Mouse (Mus musculus): ENCODE results near the gene Hus1. TPM values are rescaled to one million over a fixed set of nuclear protein-coding genes. Genes with fewer than 3 reads are reported as not detected.

Gene Hus1
- total and polyA plus RNA-seq, 3 experiments: 14.3 to 31.0 (median 29.9) TPM

GRCm38 (mm10) chr11:9031530-9031929 lies 20.5 kb upstream of the Hus1 start:
- TF ChIP-seq RCOR1 (conservative IDR thresholded peaks at IDR 0.05; ENCODE audit: low read depth, low read length) (no peak), MAFK (IDR thresholded peaks at IDR 0.05; ENCODE audit: insufficient replicate concordance, low read length) (no peak), ELF1 (IDR thresholded peaks at IDR 0.05; ENCODE audit: low read depth, low read length) (no peak), MEF2A (IDR thresholded peaks at IDR 0.05; ENCODE audit: borderline replicate concordance, low read depth, low read length) (no peak), BHLHE40 (IDR thresholded peaks at IDR 0.05; ENCODE audit: low read depth, low read length) (no peak), MAZ (IDR thresholded peaks at IDR 0.05; ENCODE audit: low read depth, low read length) (no peak), CHD1 (IDR thresholded peaks at IDR 0.05; ENCODE audit: low read depth, low read length) (no peak), USF1 (IDR thresholded peaks at IDR 0.05; ENCODE audit: low read depth, low read length) (no peak), GABPA (IDR thresholded peaks at IDR 0.05; ENCODE audit: insufficient replicate concordance, low read depth, low read length) (no peak), SMC3 (IDR thresholded peaks at IDR 0.05; ENCODE audit: low read depth, low read length) (no peak), SIN3A (IDR thresholded peaks at IDR 0.05; ENCODE audit: low read length) (no peak), NELFE (IDR thresholded peaks at IDR 0.05; ENCODE audit: low read depth, low read length) (no peak), POLR2A (IDR thresholded peaks at IDR 0.05; ENCODE audit: low read depth, low read length) (no peak), TCF12 (IDR thresholded peaks at IDR 0.05; ENCODE audit: low read depth, low read length) (no peak), NRF1 (IDR thresholded peaks at IDR 0.05; ENCODE audit: low read depth, low read length) (no peak), UBTF (IDR thresholded peaks at IDR 0.05; ENCODE audit: low read depth, low read length) (no peak), ZNF384 (IDR thresholded peaks at IDR 0.05; ENCODE audit: low read depth, low read length) (no peak), EP300 (IDR thresholded peaks at IDR 0.05; ENCODE audit: low read length) (no peak), RAD21 (IDR thresholded peaks at IDR 0.05; ENCODE audit: low read depth, low read length) (no peak)
- Histone ChIP-seq H3K36me3 (replicated peaks in 1 of 2; ENCODE audit: control insufficient read depth in 1 of 2, insufficient read depth in 1 of 2, low read length in 1 of 2) (no peaks in the 10 kb centered on the region), H3K4me2 (ENCODE audit: insufficient read depth, low read depth, poor library complexity, severe bottlenecking) (no peak overlapping the region), H3K27me3 (replicated peaks) (peaks cover 76% of the 10 kb centered on the region), H3K79me2 (replicated peaks; ENCODE audit: control insufficient read depth, extremely low read depth, insufficient read depth, poor library complexity, severe bottlenecking) (no peaks in the 10 kb centered on the region), H3K9me3 (replicated peaks; ENCODE audit: low read length) (no peaks in the 10 kb centered on the region), H3K9ac (ENCODE audit: insufficient read depth, low read depth) (no peak overlapping the region), H3K27ac (ENCODE audit: insufficient read depth, low read depth) (no peak overlapping the region), H3K4me1 (ENCODE audit: control insufficient read depth in 1 of 2, insufficient read depth in 2 of 2) (no peaks in the 10 kb centered on the region), H3K4me3 (replicated peaks in 1 of 3; ENCODE audit: low read depth in 2 of 3, low read length in 2 of 3, poor library complexity in 1 of 3) (no peak overlapping the region)
- no peak for DNase-seq (ENCODE audit: extremely low read depth)
- in situ Hi-C loops (cut with MboI; ENCODE audit: low pct_ligation_motif_present, low pct_unique_long_range_greater_than_20kb, low sequenced_read_pairs): no loop called here
- dilution Hi-C loops (cut with MboI; ENCODE audit: extremely low pct_ligation_motif_present, extremely low pct_unique_long_range_greater_than_20kb, low sequenced_read_pairs): no loop called here

GRCm38 (mm10) chr11:9025211-9025610 lies 14.2 kb upstream of the Hus1 start:
- Histone ChIP-seq H3K4me1 (ENCODE audit: control insufficient read depth in 1 of 2, insufficient read depth in 2 of 2) (0 out of 4 replicates have a peak, but pooled peaks cover 0 to 2% of the 10 kb centered on the region in 2 experiments), H3K27me3 (replicated peaks) (peaks cover 83% of the 10 kb centered on the region), H3K9ac (ENCODE audit: insufficient read depth, low read depth) (no peak overlapping the region), H3K79me2 (replicated peaks; ENCODE audit: control insufficient read depth, extremely low read depth, insufficient read depth, poor library complexity, severe bottlenecking) (no peaks in the 10 kb centered on the region), H3K9me3 (replicated peaks; ENCODE audit: low read length) (no peaks in the 10 kb centered on the region), H3K36me3 (replicated peaks in 1 of 2; ENCODE audit: control insufficient read depth in 1 of 2, insufficient read depth in 1 of 2, low read length in 1 of 2) (no peaks in the 10 kb centered on the region), H3K27ac (ENCODE audit: insufficient read depth, low read depth) (no peak overlapping the region), H3K4me3 (replicated peaks in 1 of 3; ENCODE audit: low read depth in 2 of 3, low read length in 2 of 3, poor library complexity in 1 of 3) (no peak overlapping the region), H3K4me2 (ENCODE audit: insufficient read depth, low read depth, poor library complexity, severe bottlenecking) (no peak overlapping the region)
- in situ Hi-C loops (cut with MboI; ENCODE audit: low pct_ligation_motif_present, low pct_unique_long_range_greater_than_20kb, low sequenced_read_pairs) (no loop called here), dilution Hi-C loops (cut with MboI; ENCODE audit: extremely low pct_ligation_motif_present, extremely low pct_unique_long_range_greater_than_20kb, low sequenced_read_pairs) (no loop called here)
- no peak for TF ChIP-seq CTCF (conservative IDR thresholded peaks at IDR 0.05 in 1 of 2, IDR thresholded peaks at IDR 0.05 in 1 of 2; ENCODE audit: low read depth in 2 of 2, low read length in 2 of 2)
- no peak for TF ChIP-seq MEF2A (IDR thresholded peaks at IDR 0.05; ENCODE audit: borderline replicate concordance, low read depth, low read length)
- no peak for TF ChIP-seq E2F4 (IDR thresholded peaks at IDR 0.05; ENCODE audit: insufficient replicate concordance, low read depth, low read length)
- TF ChIP-seq CHD1 (IDR thresholded peaks at IDR 0.05; ENCODE audit: low read depth, low read length): no peak
- no peak for TF ChIP-seq BHLHE40 (IDR thresholded peaks at IDR 0.05; ENCODE audit: low read depth, low read length)
- no peak for TF ChIP-seq EP300 (IDR thresholded peaks at IDR 0.05; ENCODE audit: low read length)
- no peak for TF ChIP-seq MXI1 (IDR thresholded peaks at IDR 0.05; ENCODE audit: low read depth, low read length)
- TF ChIP-seq RAD21 (IDR thresholded peaks at IDR 0.05; ENCODE audit: low read depth, low read length): no peak
- TF ChIP-seq SIN3A (IDR thresholded peaks at IDR 0.05; ENCODE audit: low read length): no peak
- DNase-seq (ENCODE audit: extremely low read depth): no peak
